Mouse (Mus musculus) embryonic facial prominence, embryonic 10.5 days (tissue): Measurements from ENCODE around the gene Tek. TPM values are rescaled to one million over a fixed set of nuclear protein-coding genes. Genes with fewer than 3 reads are reported as not detected.
"Not testable (repeated sequence)": the region's sequence is repeated elsewhere in the genome, so short reads cannot be mapped to it uniquely, and the experiment has no call there.

Experiments used
- DNase-seq: peaks from one replicate; pipeline ENCODE4 v3.0.0-alpha.2; 2017; ENCODE audit warnings: low spot score
- H3K27ac ChIP-seq: fragments of 300-500 bp; sonication (generic); replicated peaks from 2 replicates; pipeline ENCODE4 v1.5.1; 2016; ENCODE audit warnings: mild to moderate bottlenecking
- H3K27me3 ChIP-seq: fragments of 300-500 bp; sonication (generic); replicated peaks from 2 replicates; pipeline ENCODE4 v1.6.1; 2016; ENCODE audit warnings: low read depth, mild to moderate bottlenecking; ENCODE audit not compliant: poor library complexity, severe bottlenecking
- H3K36me3 ChIP-seq: fragments of 300-500 bp; sonication (generic); replicated peaks from 2 replicates; pipeline ENCODE4 v1.6.1; 2016; ENCODE audit warnings: mild to moderate bottlenecking, moderate library complexity
- H3K4me1 ChIP-seq: fragments of 300-500 bp; sonication (generic); 2 replicates; pipeline ENCODE4 v1.6.1; 2016
- H3K4me3 ChIP-seq: fragments of 300-500 bp; sonication (generic); 2 replicates; pipeline ENCODE4 v1.5.1; 2016; ENCODE audit warnings: mild to moderate bottlenecking, moderate library complexity
- H3K9me3 ChIP-seq: fragments of 300-500 bp; sonication (generic); 2 replicates; pipeline ENCODE4 v1.6.1; 2016; ENCODE audit warnings: mild to moderate bottlenecking
- WGBS: fragments of 180-500 bp; shearing (Covaris S2); methylation state at CpG from one replicate; pipeline ENCODE4 v1.1.7; 2016; 5-methylcytosine and 5-hydroxymethylcytosine counted together
- polyA plus RNA-seq: library from polyadenylated mRNA; unstranded; fragments of >200 nt; fragmentation: Nextera tagmentation; extraction: Ambion mirVana; gene quantifications from 2 replicates; pipeline ENCODE4 v1.2.1, GENCODE M21; 2016

The Tek gene
- polyA plus RNA-seq, result 9.4 TPM in 2 replicates

DNA sequence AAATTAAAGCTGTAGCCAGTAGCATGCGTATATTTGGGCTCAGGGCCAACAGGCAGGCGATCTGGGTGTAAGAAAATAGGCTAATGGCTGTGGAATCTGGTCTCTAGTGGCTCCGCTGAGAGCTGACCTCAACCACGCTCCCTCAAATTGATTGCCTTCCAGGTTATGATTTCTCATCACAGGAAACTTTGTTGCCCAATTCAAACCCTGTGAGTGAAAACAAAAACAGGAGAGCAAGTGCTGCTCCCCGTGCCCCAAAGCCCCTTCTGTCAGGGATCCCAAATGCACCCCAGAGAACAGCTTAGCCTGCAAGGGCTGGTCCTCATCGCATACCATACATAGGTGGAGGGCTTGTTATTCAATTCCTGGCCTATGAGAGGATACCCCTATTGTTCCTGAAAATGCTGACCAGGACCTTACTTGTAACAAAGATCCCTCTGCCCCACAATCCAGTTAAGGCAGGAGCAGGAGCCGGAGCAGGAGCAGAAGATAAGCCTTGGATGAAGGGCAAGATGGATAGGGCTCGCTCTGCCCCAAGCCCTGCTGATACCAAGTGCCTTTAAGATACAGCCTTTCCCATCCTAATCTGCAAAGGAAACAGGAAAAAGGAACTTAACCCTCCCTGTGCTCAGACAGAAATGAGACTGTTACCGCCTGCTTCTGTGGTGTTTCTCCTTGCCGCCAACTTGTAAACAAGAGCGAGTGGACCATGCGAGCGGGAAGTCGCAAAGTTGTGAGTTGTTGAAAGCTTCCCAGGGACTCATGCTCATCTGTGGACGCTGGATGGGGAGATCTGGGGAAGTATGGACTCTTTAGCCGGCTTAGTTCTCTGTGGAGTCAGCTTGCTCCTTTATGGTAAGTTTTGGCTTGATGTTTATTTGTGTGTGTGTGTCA is at the start of gene Tek:
Gene Tek (plus strand): TSS at position 452 of the 894 bp plus-strand sequence.
- peak within 1 kb of the TSS; percentile 26; the same call in 1 of the 2 replicates for H3K4me3 ChIP-seq
- no peaks in the 10 kb centered on the region for H3K36me3 ChIP-seq
- no peak within 1 kb of the TSS for H3K27ac ChIP-seq
- WGBS, result 74% methylated on average over 16 of the region's 16 CpGs
- peaks cover 3% of the 10 kb centered on the region; the same call in 1 of the 2 replicates for H3K4me1 ChIP-seq
- DNase-seq, result no peak
- no peaks in the 10 kb centered on the region for H3K9me3 ChIP-seq
- H3K27me3 ChIP-seq, result no peaks in the 10 kb centered on the region

DNA sequence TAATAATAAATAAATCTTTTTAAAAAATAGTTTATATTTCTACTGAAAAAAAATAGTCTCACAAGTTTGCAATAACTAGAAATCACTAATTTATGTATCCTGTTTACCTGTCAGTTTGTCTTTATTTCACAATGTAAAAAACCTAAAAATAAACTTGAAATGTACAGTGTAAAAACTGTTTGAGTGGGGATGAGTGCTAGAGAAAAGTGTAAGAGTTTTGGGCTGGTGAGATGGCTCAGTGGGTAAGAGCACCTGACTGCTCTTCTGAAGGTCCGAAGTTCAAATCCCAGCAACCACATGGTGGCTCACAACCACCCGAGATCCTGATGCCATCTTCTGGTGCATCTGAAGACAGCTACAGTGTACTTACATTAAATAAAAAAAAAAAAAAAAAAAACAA is 49.3 kb upstream of the Tek start:
- WGBS, result 87% methylated on average over 2 of the region's 2 CpGs
- H3K27me3 ChIP-seq, H3K9me3 ChIP-seq, H3K27ac ChIP-seq, H3K4me1 ChIP-seq, H3K4me3 ChIP-seq, DNase-seq: not testable (repeated sequence)
- peaks cover 57% of the 10 kb centered on the region for H3K36me3 ChIP-seq

DNA sequence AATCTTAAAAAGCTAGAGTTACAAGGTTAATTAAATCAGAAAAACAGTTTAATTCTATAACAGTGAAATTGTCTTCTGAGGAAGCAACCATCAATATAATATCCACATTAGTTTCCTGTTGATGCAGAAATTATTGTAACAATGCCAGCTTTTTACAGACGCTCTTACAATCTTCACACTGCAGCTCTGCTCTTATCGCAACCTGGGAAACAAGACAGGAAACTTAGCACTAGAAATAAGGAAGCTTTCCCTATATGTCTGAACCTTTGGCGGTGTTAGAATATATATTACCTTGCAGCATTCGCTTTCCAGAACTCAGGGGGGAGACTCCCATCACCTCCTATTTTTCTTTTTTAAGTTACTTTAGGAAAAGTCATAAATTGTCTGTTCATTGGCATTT is 48.0 kb upstream of the Tek start:
- H3K36me3 ChIP-seq, result peaks cover 49% of the 10 kb centered on the region
- no peak overlapping the region for H3K27ac ChIP-seq
- no peaks in the 10 kb centered on the region for H3K27me3 ChIP-seq
- no peaks in the 10 kb centered on the region for H3K9me3 ChIP-seq
- 85% methylated on average over 4 of the region's 4 CpGs for WGBS
- no peak for DNase-seq
- H3K4me1 ChIP-seq, result no peaks in the 10 kb centered on the region
- H3K4me3 ChIP-seq, result no peak overlapping the region

DNA sequence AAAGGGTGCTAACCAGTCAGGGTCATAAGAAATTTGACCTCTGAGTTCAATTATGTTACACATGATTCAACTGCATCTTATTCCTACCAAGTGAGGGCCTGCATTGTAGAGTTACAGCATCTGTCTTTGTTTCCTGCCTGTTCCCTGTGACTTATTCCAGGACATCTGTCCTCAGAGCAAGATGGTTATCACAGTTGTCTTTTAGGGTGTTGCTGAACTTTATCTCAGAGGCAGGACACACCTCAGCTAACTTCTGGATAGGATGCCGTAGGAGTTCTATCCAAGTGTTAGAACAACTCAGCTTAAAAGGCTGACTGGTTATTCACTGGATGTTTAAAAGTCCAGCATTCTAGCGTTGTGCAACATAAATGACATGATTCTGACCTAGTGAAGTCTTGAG is 46.9 kb upstream of the Tek start:
- Histone ChIP-seq H3K27ac (no peak overlapping the region), H3K27me3 (no peaks in the 10 kb centered on the region), H3K4me1 (no peaks in the 10 kb centered on the region), H3K9me3 (no peaks in the 10 kb centered on the region), H3K36me3 (peaks cover 40% of the 10 kb centered on the region), H3K4me3 (no peak overlapping the region)
- WGBS, result 91% methylated on average over 2 of the region's 2 CpGs
- no peak for DNase-seq

DNA sequence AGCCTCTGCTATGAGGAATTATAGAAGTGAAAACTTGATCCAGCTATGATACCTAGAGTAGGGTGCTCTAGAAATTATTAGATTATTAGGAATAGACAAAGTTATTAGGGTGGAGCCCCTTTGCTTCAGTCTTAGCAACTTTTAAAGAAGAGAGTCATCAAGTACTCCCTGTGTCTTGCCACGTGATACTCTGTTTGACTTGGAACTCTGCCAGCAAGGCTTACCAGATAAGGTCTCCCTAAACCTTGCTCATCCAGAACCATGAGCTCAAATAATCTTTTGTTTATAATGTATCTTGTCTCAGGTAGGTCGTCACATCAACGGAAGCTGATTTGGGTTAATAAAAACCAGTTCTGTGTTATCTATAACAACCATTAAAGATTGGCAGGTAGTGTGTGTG is 42.7 kb upstream of the Tek start:
- no peaks in the 10 kb centered on the region for H3K9me3 ChIP-seq
- no peak overlapping the region for H3K4me3 ChIP-seq
- H3K27ac ChIP-seq, result no peak overlapping the region
- no peak for DNase-seq
- no peaks in the 10 kb centered on the region for H3K4me1 ChIP-seq
- no peaks in the 10 kb centered on the region for H3K27me3 ChIP-seq
- peaks cover 19% of the 10 kb centered on the region for H3K36me3 ChIP-seq
- 85% methylated on average over 3 of the region's 3 CpGs for WGBS

DNA sequence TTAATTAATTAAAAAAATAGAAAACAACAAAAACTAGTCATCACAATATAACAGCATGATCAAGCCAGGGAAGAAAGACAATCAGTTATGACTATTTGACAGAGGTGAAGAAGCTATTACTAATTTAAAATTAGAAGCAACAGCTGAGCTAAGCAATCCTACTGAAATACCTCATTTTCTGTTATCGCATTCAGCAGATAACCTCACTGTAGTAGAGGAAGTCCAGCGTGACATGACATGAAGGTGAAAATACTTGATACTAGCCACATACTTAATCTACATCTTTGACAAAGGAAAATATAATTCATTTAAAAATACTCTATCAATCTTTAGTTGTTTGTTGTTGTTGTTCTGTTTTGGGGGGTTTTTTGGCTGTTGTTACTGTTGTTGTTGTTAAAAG is 28.1 kb upstream of the Tek start:
- Histone ChIP-seq H3K9me3 (no peaks in the 10 kb centered on the region), H3K4me1 (no peaks in the 10 kb centered on the region), H3K36me3 (no peaks in the 10 kb centered on the region), H3K27ac (no peak overlapping the region), H3K27me3 (no peaks in the 10 kb centered on the region), H3K4me3 (no peak overlapping the region)
- no peak for DNase-seq
- WGBS, result 93% methylated on average over 2 of the region's 2 CpGs

DNA sequence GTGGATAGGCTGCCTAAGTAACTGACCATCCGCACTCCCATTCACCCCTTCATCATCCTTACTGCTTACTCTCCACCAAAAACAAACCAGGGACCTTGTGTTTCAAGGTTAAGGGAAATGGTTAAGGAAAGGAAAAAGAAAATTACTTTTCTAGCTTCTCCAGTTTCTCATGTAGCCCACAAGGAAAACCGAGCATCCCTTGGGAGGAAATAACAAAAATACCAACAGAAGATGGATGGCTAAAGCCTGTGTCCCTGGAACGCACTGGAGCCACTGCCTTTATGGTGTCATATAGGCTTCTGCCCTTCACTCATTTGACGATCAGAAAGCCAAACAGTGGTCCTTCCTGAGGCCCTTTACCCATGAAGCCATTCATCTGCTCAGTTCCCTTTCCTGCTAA is 27.7 kb upstream of the Tek start:
- H3K27me3 ChIP-seq, result no peaks in the 10 kb centered on the region
- H3K27ac ChIP-seq, result no peak overlapping the region
- no peaks in the 10 kb centered on the region for H3K36me3 ChIP-seq
- DNase-seq, result no peak
- H3K9me3 ChIP-seq, result no peaks in the 10 kb centered on the region
- 67% methylated on average over 4 of the region's 4 CpGs for WGBS
- no peaks in the 10 kb centered on the region for H3K4me1 ChIP-seq
- H3K4me3 ChIP-seq, result no peak overlapping the region

DNA sequence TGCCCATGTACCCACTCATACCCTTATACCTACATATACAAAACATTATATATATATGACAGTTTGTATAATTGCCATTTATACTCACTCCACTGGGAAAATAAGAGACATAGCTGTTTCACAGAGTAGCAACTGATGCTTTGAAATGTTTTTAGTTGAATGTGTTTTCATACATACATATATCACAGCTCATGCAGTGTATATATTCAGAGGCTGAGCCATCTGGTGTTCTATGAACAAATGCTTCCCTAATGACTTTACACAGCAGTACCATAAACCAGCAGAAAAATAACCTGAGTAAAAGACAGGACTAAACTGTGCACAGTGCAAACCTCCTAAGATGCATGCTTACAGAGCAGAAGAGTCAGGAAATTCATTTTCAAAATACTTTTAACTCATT is 25.3 kb upstream of the Tek start:
- Histone ChIP-seq H3K4me1 (no peaks in the 10 kb centered on the region), H3K36me3 (no peaks in the 10 kb centered on the region), H3K4me3 (no peak overlapping the region), H3K9me3 (no peaks in the 10 kb centered on the region), H3K27me3 (no peaks in the 10 kb centered on the region), H3K27ac (no peak overlapping the region)
- DNase-seq, result no peak

DNA sequence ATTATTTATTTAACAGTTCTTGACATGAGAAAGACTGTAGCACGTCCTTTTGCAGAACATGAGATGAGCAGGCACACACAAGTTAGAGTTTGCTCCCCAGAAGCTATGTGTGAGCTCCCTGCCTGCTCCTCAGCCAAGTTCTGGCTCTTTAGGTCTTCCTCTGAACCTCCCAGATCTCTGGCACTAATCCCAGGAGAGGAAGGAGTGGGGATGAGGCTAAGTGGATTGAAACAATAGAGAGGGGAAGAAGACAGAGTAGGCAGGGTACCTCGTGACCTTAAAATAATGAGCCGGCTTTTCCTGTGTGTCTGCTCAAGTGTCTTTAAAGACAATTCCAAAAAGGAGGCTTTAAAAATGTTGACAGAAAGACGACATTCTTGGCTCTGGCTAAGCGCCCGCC is 23.9 kb upstream of the Tek start:
- Histone ChIP-seq H3K27ac (no peak overlapping the region), H3K4me3 (no peak overlapping the region), H3K9me3 (no peaks in the 10 kb centered on the region), H3K27me3 (no peaks in the 10 kb centered on the region), H3K4me1 (no peaks in the 10 kb centered on the region), H3K36me3 (no peaks in the 10 kb centered on the region)
- DNase-seq, result no peak
- 54% methylated on average over 6 of the region's 6 CpGs for WGBS

DNA sequence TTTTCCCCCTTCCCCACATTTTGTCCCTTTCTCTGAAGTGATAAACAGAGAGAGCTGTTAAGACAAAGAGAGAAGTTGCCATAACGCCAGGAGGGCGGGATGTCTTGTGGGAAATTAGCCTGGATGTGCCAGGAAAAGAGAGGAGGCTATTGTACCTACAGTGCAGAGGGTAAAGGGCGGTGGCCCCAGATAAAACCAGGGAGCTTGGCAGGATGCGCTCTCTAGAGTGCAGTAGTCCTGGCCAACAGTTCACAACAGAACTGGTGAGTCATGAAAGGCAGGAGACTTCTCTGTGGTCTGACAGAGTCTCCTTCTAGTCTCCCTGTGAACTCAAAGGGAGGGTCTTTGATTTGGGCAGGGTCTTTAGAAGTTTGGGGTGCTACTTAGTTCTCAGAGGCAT is 13.3 kb upstream of the Tek start:
- no peaks in the 10 kb centered on the region for H3K36me3 ChIP-seq
- H3K4me1 ChIP-seq, result no peaks in the 10 kb centered on the region
- DNase-seq, result no peak
- no peaks in the 10 kb centered on the region for H3K9me3 ChIP-seq
- no peak overlapping the region for H3K4me3 ChIP-seq
- H3K27me3 ChIP-seq, result no peaks in the 10 kb centered on the region
- WGBS, result 71% methylated on average over 4 of the region's 4 CpGs
- H3K27ac ChIP-seq, result no peak overlapping the region

DNA sequence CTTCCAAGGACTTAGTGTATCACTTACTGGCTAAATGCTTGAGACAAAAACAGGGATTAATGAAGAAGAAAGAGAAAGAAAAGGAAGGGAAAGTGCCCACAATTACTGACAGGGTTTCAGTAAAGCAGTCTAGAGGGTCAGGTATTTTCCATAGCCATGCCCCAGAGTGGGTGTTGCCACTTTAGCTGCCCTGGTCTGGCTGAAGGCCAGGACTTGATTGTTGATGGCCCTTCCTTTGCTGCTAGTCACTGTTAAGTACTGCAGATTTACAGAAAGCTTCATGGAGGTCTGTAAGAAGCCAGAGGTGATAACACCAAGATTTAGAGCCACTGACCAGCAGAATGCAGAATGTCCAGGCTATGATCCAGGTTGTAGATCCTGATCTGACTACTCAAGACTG is 6.4 kb upstream of the Tek start:
- H3K27ac ChIP-seq, result no peak overlapping the region
- no peak for DNase-seq
- H3K4me3 ChIP-seq, result no peak overlapping the region
- no peaks in the 10 kb centered on the region for H3K27me3 ChIP-seq
- no peaks in the 10 kb centered on the region for H3K36me3 ChIP-seq
- H3K4me1 ChIP-seq, result no peaks in the 10 kb centered on the region
- no peaks in the 10 kb centered on the region for H3K9me3 ChIP-seq

DNA sequence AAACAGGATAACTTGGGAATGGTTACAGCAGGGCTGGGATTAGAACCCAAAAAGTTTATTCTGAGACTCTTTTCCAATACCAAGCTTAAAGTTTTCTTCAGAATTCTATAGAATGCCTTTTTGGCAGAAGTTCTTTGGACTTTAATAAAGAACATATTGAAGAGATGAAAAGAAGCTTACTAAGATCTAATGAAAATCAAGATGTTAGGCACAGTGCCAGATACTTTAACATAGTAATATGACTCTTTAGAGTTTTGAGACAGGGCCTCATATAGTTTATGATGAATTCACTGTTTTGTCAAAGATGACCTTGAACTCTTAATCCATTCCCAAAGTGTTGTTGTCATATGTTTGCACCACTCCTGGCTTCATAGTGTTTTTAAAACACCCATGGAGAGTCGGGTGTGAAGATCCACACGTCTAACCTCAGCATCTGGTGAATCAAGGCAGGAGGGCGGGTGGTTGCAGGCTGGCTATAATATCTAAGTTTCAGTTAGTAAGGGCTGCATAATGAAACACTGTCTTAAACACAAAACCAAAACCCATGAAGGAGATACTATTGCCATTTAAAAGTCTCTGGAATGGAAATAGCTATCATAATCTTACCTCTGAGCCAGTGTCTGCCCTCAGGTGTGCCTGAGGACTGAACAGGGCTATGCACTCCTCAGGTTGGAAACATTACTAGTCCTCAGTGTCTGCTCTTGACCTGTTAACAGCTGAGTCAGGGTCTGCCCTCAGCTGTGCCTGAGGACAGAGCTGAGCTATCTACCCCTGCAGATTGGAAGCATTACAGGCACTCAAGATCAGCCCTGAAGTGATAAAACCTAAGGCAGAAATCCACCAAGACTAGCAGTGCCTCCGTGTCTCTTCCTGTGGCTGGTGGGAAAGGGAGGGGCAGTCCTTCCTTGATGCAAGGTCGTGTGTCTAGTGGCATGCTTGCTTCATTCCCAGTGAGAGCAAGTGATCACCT is 1.5 kb upstream of the Tek start:
- H3K27ac ChIP-seq, result no peak overlapping the region
- peaks cover 3% of the 10 kb centered on the region; the same call in 1 of the 2 replicates for H3K4me1 ChIP-seq
- WGBS, result 69% methylated on average over 5 of the region's 5 CpGs
- no peaks in the 10 kb centered on the region for H3K36me3 ChIP-seq
- no peak for DNase-seq
- no peaks in the 10 kb centered on the region for H3K27me3 ChIP-seq
- H3K9me3 ChIP-seq, result no peaks in the 10 kb centered on the region
- no peak overlapping the region for H3K4me3 ChIP-seq
